Mouse (Mus musculus): ENCODE data around the gene B830017H08Rik. TPM values are rescaled to one million over a fixed set of nuclear protein-coding genes. Genes with fewer than 3 reads are reported as not detected.

Gene B830017H08Rik
- polyA plus RNA-seq, 1 experiment from 2014 or later = 3.9 TPM

DNA sequence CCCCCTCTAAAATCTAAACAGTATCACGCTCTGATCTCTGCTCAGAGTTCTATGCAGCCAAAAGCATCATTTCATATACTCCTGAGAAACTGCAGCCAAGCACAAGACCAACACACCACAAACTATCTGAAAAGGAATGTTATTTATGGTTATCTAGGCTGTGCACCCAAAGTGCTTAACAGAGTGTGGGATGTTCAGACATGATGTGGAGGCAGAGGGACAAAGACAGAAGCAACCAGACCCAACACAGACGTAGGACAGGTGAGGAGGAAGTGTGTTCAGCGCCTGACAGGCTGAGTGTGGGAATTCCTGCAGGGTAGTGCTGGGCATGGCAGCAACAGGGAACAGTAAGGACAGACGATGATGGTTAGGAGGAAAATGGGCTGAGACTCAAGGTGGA lies 46.6 kb downstream of the B830017H08Rik start:
- Histone ChIP-seq H3K4me1 (ENCODE audit: control insufficient read depth, insufficient read depth, low read depth, low read length) (no peaks in the 10 kb centered on the region), H3K27me3 (replicated peaks; ENCODE audit: control insufficient read depth, insufficient read depth, low read length) (no peaks in the 10 kb centered on the region), H3K4me3 (ENCODE audit: low read length) (no peak overlapping the region), H3K9ac (ENCODE audit: low read depth, low read length) (no peak overlapping the region), H3K36me3 (ENCODE audit: control insufficient read depth, insufficient read depth, low read length) (0 out of 2 replicates have a peak, but pooled peaks cover 2% of the 10 kb centered on the region), H3K27ac (ENCODE audit: low read depth, low read length) (no peak overlapping the region), H3K4me2 (ENCODE audit: low read length) (no peak overlapping the region), H3K9me3 (ENCODE audit: control insufficient read depth, low read length) (no peaks in the 10 kb centered on the region)
- WGBS = 91% methylated on average over 4 of the region's 4 CpGs
- no peak for ATAC-seq

DNA sequence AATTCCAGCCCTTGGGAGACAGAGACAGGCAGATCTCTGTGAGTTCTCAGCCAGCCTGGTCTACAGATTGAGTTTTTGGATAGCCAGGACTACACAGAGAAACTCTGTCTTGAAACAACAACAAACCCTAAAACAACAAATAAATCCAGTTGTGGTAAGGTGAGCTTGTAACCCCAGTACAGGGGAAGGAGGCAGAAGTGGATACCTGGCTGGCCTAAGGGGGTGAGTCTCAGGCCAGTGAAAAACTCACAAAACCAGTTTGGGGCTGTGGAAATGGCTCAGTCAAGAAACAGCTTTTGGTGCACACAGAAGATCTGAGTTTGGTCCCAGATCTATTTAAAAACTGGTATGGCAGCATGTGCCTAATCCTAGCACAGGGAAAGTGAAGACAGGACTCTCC lies 49.3 kb downstream of the B830017H08Rik start:
- H3K27ac ChIP-seq (ENCODE audit: low read depth, low read length) = no peak overlapping the region
- ATAC-seq = no peak

DNA sequence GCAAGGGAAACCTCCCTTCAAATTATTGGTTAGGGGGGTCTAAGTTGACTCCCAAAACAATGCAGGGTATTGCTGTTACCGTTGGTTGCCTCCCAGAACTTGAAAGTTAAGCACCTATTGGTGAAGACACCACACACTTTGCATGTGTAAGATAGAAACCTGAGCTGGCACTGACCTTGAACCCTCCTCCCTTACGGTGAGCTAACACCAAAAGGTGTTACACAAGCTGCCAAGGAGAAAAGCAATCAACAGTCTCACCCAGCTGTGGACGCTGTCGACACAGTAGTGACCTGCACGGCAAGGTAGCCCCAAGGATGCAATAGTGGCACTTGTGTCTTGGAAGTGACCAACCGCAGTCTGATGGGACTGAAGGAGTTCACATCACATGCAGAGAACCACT lies 51.2 kb downstream of the B830017H08Rik start:
- Histone ChIP-seq H3K27ac (ENCODE audit: low read depth, low read length) (no peak overlapping the region), H3K4me2 (ENCODE audit: low read length) (no peak overlapping the region), H3K9me3 (ENCODE audit: control insufficient read depth, low read length) (no peaks in the 10 kb centered on the region), H3K27me3 (replicated peaks; ENCODE audit: control insufficient read depth, insufficient read depth, low read length) (no peaks in the 10 kb centered on the region), H3K9ac (ENCODE audit: low read depth, low read length) (no peak overlapping the region), H3K4me1 (ENCODE audit: control insufficient read depth, insufficient read depth, low read depth, low read length) (peaks cover 7% of the 10 kb centered on the region), H3K36me3 (ENCODE audit: control insufficient read depth, insufficient read depth, low read length) (no peaks in the 10 kb centered on the region), H3K4me3 (ENCODE audit: low read length) (no peak overlapping the region)
- 90% methylated on average over 6 of the region's 6 CpGs for WGBS
- no peak for ATAC-seq

More for the DNA sequence above, 49.3 kb downstream of the B830017H08Rik start:
- Histone ChIP-seq H3K9me3 (ENCODE audit: control insufficient read depth, low read length) (no peaks in the 10 kb centered on the region), H3K4me3 (ENCODE audit: low read length) (no peak overlapping the region), H3K36me3 (ENCODE audit: control insufficient read depth, insufficient read depth, low read length) (0 out of 2 replicates have a peak, but pooled peaks cover under 1% of the 10 kb centered on the region), H3K27me3 (replicated peaks; ENCODE audit: control insufficient read depth, insufficient read depth, low read length) (no peaks in the 10 kb centered on the region), H3K4me1 (ENCODE audit: control insufficient read depth, insufficient read depth, low read depth, low read length) (peaks cover 7% of the 10 kb centered on the region), H3K9ac (ENCODE audit: low read depth, low read length) (no peak overlapping the region), H3K4me2 (ENCODE audit: low read length) (no peak overlapping the region)

Other genes with a start within 250 kb of the B830017H08Rik start
- gene Slc7a4, start 249.9 kb upstream of the B830017H08Rik start, polyA plus RNA-seq (2015; fragmentation: Nextera tagmentation; extraction: Ambion mirVana) = 53.9 and 54.6 TPM in 2 replicates
- 23.6 and 30.4 TPM in 2 replicates for gene Smpd4, start 213.8 kb upstream of the B830017H08Rik start, polyA plus RNA-seq (2015; fragmentation: Nextera tagmentation; extraction: Ambion mirVana)
- gene Ccdc74a, start 186.7 kb upstream of the B830017H08Rik start, polyA plus RNA-seq (2015; fragmentation: Nextera tagmentation; extraction: Ambion mirVana) = 16.6 and 18.0 TPM in 2 replicates
- 43.2 and 52.6 TPM in 2 replicates for gene Med15, start 100.2 kb upstream of the B830017H08Rik start, polyA plus RNA-seq (2015; fragmentation: Nextera tagmentation; extraction: Ambion mirVana)
- gene Klhl22, start 73.5 kb upstream of the B830017H08Rik start, polyA plus RNA-seq (2015; fragmentation: Nextera tagmentation; extraction: Ambion mirVana) = 90.2 and 98.7 TPM in 2 replicates
- gene Scarf2, start 35.8 kb upstream of the B830017H08Rik start, polyA plus RNA-seq (2015; fragmentation: Nextera tagmentation; extraction: Ambion mirVana) = 1.4 TPM in 2 replicates
- 3.5 and 3.8 TPM in 2 replicates for gene Car15, start 5.2 kb downstream of the B830017H08Rik start, polyA plus RNA-seq (2015; fragmentation: Nextera tagmentation; extraction: Ambion mirVana)
- 0.29 and 0.36 TPM in 2 replicates for gene Gm20518, start 58.5 kb downstream of the B830017H08Rik start, polyA plus RNA-seq (2015; fragmentation: Nextera tagmentation; extraction: Ambion mirVana)
- 0.05 TPM in 1 of 2 replicates, not detected in the other for gene Tssk1, start 61.1 kb downstream of the B830017H08Rik start, polyA plus RNA-seq (2015; fragmentation: Nextera tagmentation; extraction: Ambion mirVana)
- 105 and 116 TPM in 2 replicates for gene Dgcr2, start 65.4 kb downstream of the B830017H08Rik start, polyA plus RNA-seq (2015; fragmentation: Nextera tagmentation; extraction: Ambion mirVana)
- 0.11 TPM in 1 of 2 replicates, not detected in the other for gene Tssk2, start 65.5 kb downstream of the B830017H08Rik start, polyA plus RNA-seq (2015; fragmentation: Nextera tagmentation; extraction: Ambion mirVana)
- gene Ess2, start 78.2 kb downstream of the B830017H08Rik start, polyA plus RNA-seq (2015; fragmentation: Nextera tagmentation; extraction: Ambion mirVana) = 41.8 and 46.2 TPM in 2 replicates
- 0.70 and 1.4 TPM in 2 replicates for gene Gsc2, start 81.9 kb downstream of the B830017H08Rik start, polyA plus RNA-seq (2015; fragmentation: Nextera tagmentation; extraction: Ambion mirVana)
- 203 and 210 TPM in 2 replicates for gene Slc25a1, start 95.1 kb downstream of the B830017H08Rik start, polyA plus RNA-seq (2015; fragmentation: Nextera tagmentation; extraction: Ambion mirVana)
- gene Vpreb2, start 147.3 kb downstream of the B830017H08Rik start, polyA plus RNA-seq (2015; fragmentation: Nextera tagmentation; extraction: Ambion mirVana) = not detected in 2 replicates
- gene Dgcr6, start 219.7 kb downstream of the B830017H08Rik start, polyA plus RNA-seq (2015; fragmentation: Nextera tagmentation; extraction: Ambion mirVana) = 145 and 162 TPM in 2 replicates

All from hindbrain, embryonic 16.5 days (tissue).